Mouse (Mus musculus) erythroid progenitor cell, adult 5-6 weeks (primary cell): ENCODE results near the gene Ncoa7. TPM values are rescaled to one million over a fixed set of nuclear protein-coding genes. Genes with fewer than 3 reads are reported as not detected.

Source experiments
- ATAC-seq: replicated peaks from 2 replicates; pipeline ENCODE4 v1.8.0; 2016; ENCODE audit warnings: moderate number of reproducible peaks, mild to moderate bottlenecking, moderate TSS enrichment, inconsistent platforms; ENCODE audit not compliant: poor library complexity, low FRiP score, severe bottlenecking
- total RNA-seq, 2 experiments: library from RNA; stranded (forward) in 1 of 2; stranded (reverse) in 1 of 2; fragments of 150-400 nt in 1 of 2; fragments of 186-747, 209-891 nt in 1 of 2; gene quantifications; 2 replicates each; pipeline versions ENCODE4 v1.2.3 to v1.2.4; 2015 to 2017; ENCODE audit warnings: low replicate concordance in 2 of 2

Ncoa7 gene
- 96.6 and 110 TPM in 2 replicates for total RNA-seq (2015; ENCODE audit: low replicate concordance)
- total RNA-seq (2017; ENCODE audit: low replicate concordance): 168 and 170 TPM in 2 replicates

DNA sequence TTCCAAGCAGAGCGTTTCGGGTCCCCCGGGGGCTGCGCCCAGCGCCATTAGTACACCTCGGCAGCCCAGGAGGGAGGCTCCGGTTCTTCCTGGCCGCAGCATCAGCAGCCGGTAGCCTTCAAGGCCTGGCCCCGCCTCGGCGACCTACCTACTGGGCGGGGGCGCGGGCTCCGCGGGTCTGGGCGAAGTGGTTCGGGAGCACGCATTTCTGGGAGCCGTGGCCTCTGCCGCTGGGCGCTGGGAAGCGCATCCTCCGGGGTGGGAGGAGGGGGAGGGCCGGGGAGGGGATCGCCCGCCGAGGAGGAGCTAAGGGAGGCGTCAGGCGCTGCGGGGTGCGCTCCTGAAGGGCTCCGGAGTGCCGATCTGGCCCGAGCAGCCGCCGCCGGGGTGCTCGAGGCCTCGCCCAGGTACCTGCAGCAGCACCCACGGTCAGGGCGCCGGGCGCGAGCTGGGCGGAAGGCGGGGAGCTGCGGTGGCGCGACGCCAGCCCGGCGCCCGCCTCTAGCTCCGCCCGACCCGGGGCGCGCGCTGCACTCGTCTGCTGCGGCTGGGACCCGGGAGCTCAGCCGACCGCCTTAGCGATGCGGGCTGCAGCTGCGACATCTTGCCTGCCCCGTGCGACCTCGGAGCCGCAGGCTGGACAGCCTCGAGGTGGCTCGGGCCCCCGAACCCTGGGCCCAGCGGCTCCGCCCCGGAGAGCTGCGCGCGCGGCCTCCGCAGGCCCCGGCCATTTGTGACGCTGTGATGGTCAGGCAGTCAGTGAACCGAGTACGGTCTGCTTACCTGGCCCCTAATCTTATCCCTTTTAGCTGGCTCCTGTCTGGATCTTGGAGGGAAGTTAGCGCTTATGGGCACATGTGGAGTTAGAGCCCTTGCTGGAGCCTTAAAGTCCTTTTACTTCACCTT lies at the start of gene Ncoa7:
TSS of gene Ncoa7 (minus strand) at position 646 of the 906 bp plus-strand sequence.
- ATAC-seq: peak; percentile 82

DNA sequence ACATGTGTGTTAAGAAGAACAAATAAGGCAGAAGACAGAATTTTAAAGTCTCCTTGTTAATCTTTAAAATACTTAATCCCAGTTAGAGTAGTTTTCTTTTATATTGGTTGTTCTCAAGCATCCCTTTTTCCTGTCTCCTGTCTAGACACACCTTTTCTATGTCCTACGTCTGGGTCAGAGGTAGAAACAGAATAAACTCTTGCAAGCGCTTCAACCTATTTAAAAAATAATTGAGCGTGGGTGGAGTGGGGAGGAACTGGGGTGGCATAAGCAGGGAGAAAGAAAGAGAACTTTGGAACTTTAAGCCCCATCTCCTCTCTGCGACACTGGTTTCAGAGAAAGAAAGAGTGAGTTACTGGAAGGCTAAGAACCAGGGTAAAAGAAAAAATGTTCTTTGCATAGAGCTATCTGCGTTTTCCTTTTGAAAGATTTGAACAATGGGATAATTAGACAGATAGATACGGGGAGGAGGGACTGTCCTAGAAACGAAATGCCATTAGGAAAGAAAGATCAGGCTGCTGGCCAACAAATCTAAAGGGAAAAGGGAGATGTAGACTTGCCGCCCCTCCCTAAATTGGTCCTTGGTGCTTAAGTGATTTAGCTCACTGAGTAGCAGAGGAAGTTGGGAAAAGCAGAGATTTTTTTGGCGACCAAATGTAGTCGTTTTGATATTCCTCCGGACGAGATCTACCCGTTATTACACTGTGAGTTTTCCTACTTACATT lies 42.1 kb upstream of the Ncoa7 start:
- no peak for ATAC-seq

DNA sequence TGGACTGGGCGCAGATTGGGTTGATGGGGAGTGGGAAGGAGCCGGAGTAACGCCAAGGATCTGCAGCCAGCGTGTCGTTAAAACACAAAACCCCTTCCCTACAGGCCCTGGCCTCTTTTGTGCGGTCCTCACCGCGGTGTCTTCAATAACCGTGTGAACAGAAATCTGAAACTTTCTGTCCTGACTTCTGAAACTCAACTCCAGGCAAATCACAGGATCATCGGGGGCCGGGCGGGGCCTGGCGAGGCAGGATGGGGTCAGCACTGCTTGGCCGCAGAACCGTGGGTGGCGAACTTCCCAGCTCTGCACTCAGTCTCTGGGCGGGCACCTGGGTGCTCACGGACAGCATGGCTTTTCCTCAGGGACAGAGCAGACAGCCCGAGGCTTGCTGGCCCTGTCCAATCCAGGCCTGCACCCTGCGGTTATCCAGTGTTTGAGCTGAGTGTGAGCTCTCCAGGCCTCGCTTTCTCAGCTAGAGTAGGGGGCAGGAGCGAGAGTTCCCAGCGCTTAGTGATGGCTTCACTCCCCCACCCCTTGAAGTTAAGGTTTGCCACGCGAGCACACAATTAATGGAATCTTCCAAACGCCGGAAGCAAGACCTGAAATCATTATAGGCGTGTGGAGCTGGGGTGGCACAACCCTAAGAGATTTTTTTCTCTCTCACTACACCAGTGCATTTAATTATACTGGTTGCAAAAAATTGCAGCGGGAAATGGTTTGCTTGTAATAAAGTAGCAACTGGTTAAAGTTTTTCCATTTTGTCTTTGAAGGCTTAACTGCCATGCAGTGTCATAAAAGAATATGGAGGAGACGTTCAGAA lies 41.3 kb upstream of the Ncoa7 start:
- no peak for ATAC-seq

DNA sequence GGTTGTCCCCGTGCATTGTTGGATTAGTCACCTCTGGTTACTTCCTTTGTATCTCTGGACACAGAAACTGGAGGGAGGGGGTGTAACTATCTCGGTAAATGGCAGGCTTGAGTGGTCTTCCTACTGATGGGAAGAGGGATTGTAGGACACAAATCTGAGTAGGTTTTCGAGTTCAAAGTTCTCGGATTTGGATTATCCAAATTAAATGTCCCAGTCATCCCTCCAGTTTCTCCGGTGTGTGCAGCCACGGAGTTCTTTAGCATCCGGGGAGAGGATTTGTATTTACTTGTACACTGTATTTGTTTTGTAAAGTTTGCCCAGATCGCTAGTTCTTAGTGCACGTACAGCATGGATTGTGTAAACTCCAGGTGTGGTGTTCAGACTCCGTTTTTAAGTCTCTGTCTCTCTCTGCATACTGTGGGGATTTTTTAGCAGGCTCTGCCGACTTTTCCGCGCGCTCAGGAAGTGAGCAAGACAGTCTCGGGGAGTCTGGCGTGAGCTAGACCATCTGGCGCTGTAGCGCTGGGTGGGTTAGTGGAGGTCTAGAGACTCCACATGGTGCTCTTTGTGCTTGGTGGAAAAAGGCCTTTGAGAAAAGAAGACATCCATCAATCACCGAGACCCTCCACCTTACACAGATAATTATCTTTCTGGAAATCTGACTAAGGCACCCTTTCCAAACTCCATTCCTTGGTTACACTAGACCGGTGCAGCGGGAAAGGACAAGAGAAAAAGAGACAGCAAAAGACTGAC lies 40.5 kb upstream of the Ncoa7 start:
- ATAC-seq: no peak

DNA sequence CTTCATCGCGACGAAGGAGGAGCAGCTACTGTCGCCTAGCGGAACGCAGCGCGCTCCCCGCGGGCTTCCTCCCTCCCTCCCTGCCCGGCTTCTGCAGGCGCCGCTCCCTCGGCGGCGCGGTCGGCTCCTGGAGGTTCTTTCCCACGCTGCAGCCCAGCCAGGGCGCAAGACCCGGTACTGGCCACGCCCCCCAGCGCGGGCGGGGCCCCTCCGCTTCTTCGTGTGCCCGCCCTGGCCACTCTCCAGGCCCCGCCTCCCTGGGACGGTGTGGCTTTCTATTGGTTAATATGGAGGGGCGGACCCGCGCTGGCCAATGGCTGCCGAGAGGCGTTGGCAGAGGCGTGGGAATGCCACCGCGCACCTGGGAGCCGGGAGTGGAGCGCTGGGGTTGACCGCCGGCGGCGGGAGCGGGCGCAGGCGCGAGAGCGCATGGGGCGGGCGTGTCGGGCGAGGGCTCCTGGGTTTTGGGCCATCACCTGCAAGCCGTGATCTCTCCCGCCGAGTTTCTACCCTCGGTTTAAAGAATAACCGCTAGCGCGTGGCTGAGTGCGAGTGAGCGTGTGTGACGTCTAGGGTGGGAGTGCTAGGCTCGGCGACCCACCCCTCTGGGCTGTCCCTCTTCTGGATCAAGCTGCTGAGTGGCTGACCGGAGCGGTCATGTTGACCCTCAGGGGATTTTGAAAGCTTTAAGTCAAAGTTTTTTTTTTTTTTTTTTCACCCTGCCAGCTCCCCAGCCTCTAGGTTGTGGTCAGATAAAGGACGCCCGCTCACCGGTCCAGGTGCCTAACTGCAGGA lies 39.7 kb upstream of the Ncoa7 start, which contains the start of gene Hey2:
TSS of gene Hey2 (minus strand) at position 159 of the 795 bp plus-strand sequence.
- ATAC-seq: peak; percentile 100

DNA sequence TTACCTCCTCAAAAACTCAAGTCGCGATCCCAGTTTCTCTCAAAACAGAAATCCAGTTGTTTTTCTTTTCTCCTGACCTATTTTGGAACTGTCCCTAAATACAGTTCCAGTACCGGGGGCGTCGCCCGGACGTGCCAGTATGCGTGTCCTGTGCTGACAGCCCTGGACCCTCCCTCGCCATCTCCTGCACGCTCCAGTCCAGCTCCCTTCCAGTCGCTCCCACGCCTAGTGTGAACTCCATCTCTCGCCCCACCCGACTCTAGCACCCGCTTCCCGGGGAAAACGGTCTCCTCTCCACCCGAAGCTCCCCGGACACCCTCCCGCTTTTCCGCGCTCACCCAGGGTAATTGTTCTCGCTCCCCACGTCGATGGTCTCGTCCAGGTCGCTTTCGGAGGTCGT lies 39.1 kb upstream of the Ncoa7 start:
- no peak for ATAC-seq

DNA sequence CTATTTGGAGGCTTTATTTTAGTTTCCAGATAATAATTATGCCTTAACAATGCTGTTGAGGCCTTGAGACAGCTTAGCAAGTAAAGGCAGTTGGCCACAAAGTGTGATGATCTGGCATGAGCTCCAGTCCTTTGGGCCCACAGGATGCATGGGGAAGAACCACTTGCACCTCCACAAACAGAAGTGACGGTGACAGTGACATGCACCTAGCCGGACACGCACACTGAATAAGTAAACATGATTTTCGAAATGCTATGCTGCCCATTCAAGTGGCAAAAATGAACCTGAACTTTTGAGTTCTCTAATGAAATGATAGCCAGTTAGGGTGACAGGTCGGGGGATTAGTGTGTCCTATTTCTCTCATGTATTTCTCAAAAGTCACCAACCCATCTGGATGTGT lies 37.7 kb upstream of the Ncoa7 start:
- no peak for ATAC-seq

DNA sequence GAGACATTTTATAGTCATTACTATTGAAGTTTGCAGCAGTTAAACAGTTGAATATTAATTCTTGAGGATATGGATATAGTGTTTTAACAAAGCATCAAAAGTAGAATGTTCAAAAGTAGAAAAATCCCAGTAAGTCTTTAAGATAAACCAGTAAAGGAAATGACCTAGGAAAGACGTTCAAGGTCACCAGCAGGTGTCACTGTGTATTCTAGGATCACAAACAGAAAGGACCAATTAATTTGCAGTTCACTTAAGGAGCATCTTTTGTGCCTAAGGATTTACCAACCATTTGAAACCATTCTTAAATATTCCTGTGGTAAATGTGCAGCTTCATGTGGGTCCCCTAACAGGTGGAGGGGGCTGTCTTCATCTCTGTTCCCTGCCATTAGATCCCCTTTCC lies 35.1 kb upstream of the Ncoa7 start:
- ATAC-seq: no peak

DNA sequence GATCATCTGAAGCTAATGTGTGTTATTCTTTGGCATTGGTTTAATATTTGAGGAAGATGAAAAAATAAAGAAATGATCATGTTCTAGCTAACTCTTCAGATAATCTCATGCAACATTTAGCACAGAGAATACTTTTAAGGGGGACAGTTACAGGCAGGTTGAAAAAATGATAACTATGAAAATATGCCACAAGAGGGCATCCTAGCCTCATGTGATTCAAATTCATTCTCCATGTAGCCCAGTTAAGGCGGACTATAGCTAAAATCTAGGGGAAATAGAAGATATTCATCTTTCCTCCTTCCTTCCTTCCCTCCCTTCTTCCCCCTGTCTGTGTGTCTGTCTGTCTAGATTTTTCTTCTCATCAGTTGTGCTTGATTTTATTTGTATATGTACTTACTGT lies 21.9 kb upstream of the Ncoa7 start:
- ATAC-seq: no peak

DNA sequence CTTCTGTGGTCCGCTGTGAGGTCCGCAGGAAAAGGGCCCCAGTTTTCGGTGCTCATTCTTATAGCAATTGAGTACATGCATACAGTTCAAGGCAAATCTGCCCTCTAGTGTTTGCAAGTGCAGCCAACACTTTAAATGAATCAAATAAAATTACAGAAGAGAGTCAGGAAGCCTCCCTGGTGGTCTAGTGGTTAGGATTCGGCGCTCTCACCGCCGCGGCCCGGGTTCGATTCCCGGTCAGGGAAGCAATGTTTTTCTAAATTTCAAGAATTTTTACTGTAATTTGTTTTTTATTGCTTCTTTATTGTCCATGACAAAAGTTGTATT lies 7.8 kb upstream of the Ncoa7 start:
- ATAC-seq: peak; percentile 98

DNA sequence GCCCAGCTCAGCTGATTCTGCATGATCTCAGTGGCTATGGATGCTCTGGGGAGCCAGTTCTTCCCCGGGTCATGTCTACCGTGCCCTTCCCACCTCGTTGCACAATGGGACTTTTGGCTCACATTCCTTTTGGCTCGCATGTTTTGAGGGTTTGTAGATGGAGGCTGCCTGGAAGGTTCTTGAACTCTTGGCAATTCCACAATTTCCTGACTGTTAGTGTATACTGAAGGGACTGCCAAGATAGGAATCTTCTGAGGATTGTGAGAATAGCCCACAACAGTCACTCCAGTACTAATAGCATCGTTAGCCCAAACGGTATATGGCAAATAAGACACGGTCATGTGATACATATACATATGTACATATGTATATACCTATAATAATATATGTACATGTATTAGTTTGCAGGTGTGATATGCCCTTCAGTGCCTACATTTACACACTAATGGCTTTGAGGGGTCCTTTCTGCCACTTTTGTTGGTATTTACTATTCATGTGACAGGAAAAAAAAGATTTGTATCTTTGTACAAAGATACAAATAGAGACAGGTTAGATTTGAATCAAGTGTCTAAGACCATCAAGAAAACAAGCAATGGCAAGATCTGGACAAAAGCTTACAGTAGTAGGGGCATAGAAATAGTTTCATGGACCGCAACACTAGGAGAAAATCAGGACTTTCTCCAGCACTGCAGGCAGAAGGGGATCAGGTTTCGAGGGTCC lies 7.3 kb upstream of the Ncoa7 start:
- peak; percentile 49 for ATAC-seq

DNA sequence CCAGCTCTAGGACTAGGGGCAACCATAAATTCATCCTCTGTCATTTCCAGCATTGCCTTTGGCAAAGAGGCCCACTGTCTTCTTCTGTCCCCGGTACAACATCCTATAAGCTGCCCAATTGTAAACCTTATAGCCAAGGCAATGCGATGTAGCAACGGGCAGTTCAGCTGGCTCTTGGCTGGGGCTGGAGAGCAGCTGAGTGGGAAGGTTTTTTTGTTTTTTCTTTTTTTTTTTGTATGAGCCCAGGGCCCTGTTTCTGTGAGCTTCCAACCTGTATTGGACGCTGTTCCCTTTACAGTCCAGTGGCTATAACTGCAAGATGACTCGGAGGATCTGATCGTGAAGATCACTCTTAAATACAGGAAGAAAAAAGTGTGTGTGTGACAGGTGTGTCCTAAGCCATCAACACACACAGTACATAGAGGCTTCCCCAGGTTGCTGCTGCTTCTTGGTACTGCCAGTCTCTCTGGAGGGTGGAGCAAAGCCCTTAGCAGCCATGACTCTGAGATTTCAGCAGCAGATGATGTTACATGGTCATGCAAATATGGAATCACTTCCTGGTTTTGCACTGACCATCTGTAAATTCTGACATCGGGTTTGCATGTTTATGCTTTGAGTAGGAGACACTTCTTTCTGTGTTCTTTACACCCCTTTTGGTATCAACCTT lies 594 bp upstream of the Ncoa7 start:
- peak; percentile 50 for ATAC-seq

DNA sequence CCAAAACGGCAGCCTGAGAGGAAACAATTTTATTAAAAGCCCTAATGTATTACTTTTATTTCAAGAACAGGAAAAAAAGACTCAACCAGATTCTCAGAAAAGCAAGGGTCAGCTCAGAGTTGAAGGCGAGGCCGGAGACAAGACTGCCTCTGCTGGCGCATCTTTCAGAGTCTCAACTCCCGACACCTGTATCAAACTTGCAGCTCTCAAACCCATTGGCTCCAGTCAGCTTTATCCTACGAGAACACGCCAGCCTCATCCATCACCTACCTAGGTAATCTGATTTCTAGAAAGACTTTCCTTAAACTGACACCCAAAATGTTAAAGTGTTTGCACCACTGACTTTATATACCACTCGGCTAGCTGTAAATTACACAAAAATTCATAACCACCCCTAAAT lies 1.1 kb downstream of the Ncoa7 start:
- peak; percentile 74 for ATAC-seq

DNA sequence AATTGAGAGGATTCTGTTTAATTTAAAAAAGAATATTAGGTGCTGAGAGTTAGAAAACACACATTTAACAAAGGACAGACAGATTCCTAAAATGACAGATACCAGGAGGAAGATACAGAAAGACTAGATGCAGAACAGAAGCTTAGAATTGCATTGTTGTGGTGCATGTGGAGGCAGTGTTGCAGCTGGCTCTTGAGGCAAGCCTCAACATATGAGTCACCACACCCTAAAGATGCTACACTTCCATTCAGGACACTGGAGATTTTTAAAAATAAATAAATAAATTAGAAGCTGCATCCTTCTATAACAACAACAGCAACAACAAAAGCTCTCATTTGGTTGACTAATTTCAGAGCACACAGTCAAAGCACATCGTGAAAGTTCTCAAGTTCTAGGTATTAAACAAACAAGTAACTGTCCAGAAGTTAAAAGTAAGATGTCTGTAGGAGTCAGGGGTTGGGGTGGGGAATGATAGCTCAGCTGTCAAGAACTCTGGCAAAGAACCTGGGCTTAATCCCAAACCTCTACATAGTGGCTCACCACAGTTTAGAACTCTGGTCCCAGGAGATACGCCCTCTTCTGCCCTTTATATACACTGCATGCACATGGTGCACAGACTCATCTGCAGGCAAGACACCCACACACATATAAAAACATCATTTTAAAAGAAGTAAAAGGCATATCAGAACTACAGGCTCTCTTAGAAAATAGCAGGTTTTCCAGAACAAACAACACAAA lies 3.2 kb downstream of the Ncoa7 start:
- no peak for ATAC-seq

DNA sequence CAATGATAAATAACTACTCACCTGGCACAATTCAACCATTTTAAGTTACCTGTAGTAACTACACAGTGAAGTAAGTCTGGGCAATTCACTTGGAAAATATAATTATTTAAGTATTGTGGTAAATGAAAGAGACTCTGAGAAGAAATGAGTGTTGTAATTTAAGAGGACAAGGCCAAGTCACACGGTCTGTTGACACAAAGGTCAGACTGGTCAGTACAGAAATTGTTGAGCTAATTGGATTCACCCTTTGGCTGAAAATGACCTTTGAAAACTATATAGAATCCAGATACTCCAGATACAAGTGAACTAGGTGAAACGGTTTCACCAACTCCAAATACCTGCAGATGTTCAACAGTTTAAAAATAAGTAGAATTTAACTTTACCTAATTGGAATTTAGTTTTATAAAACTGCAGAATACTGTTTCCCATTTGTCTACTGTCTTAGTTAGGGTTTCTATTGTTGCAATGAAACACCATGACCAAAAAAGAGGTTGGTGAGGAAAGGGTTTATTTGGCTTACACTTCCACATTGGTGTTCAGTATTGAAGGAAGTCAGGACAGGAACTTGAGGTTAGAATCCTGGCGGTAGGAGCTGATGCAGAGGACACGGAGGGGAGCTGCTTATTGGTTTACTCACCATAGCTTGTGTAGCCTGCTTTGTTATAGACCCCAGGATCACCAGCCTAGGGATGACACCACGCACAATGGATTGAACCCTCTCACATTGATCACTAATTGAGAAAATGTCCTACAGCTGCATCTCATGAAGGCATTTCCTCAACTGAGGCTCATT lies 6.5 kb downstream of the Ncoa7 start:
- ATAC-seq: no peak

DNA sequence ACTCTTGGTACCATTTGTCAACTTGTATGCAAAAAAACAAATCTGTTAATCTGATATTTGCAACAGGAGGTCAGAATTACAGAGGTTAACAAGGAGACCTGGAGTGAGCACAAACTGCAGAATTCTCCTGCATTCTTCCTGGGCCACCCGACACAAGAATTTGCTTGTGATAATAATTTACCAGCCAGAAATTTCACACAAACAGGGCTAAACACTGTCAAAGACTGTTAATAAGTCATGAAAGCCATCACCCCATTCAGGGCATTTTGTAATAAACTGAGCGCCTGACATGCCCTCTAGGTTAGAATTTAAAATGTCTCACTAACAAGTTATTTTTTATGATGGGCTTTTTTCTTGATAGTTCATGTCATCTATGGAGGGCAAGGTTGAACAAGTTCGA lies 12.1 kb downstream of the Ncoa7 start:
- no peak for ATAC-seq
